Mouse (Mus musculus) bone marrow macrophage, adult 2 months (primary cell): ENCODE results near the gene Ccdc38.

Source experiments
- CTCF ChIP-seq: IDR thresholded peaks from 2 replicates; pipeline ENCODE4 v1.5.1; 2012; ENCODE audit warnings: low read depth, mild to moderate bottlenecking, low read length, moderate library complexity
- POLR2A ChIP-seq: IDR thresholded peaks from 2 replicates; pipeline ENCODE4 v1.6.1; 2012; ENCODE audit warnings: mild to moderate bottlenecking, low read depth, low read length, borderline replicate concordance

- TF ChIP-seq POLR2A (no peak), CTCF (no peak)
These were observed 68.8 kb downstream of the Ccdc38 start for GRCm38 (mm10) chr10:93609236-93609635.
